Mouse (Mus musculus) forebrain, embryonic 12.5 days (tissue): ENCODE measurements around the gene Cideb. TPM values are rescaled to one million over a fixed set of nuclear protein-coding genes. Genes with fewer than 3 reads are reported as not detected.
A peak's percentile ranks its signal among the peaks of the same experiment; 100 is the strongest.

Experiments used
- ATAC-seq: fragments of 200-750 bp; cut with Nextera tagmentation; 2 replicates; pipeline ENCODE4 v1.8.0; 2017; ENCODE audit warnings: moderate TSS enrichment; ENCODE audit not compliant: low FRiP score
- H3K27ac ChIP-seq: fragments of 300-500 bp; sonication (generic); 2 replicates; pipeline ENCODE4 v1.5.1; 2016; ENCODE audit warnings: mild to moderate bottlenecking
- H3K27me3 ChIP-seq: fragments of 300-500 bp; sonication (generic); 2 replicates; pipeline ENCODE4 v1.6.1; 2016; ENCODE audit warnings: mild to moderate bottlenecking
- H3K36me3 ChIP-seq: fragments of 300-500 bp; sonication (generic); replicated peaks from 2 replicates; pipeline ENCODE4 v1.6.1; 2016; ENCODE audit warnings: mild to moderate bottlenecking
- H3K4me1 ChIP-seq: fragments of 300-500 bp; sonication (generic); 2 replicates; pipeline ENCODE4 v1.6.1; 2016
- H3K4me2 ChIP-seq: fragments of 300-500 bp; sonication (generic); 2 replicates; pipeline ENCODE4 v1.6.1; 2016; ENCODE audit warnings: mild to moderate bottlenecking, moderate library complexity
- H3K4me3 ChIP-seq: fragments of 300-500 bp; sonication (generic); replicated peaks from 2 replicates; pipeline ENCODE4 v1.5.1; 2016; ENCODE audit warnings: mild to moderate bottlenecking
- H3K9ac ChIP-seq: fragments of 300-500 bp; sonication (generic); 2 replicates; pipeline ENCODE4 v1.6.1; 2016; ENCODE audit warnings: mild to moderate bottlenecking
- H3K9me3 ChIP-seq: fragments of 300-500 bp; sonication (generic); 2 replicates; pipeline ENCODE4 v1.6.1; 2016
- WGBS: fragments of 180-500 bp; shearing (Covaris S2); methylation state at CpG from one replicate; pipeline ENCODE4 v1.1.7; 2016; 5-methylcytosine and 5-hydroxymethylcytosine counted together
- polyA plus RNA-seq: library from polyadenylated mRNA; unstranded; fragments of >200 nt; fragmentation: Nextera tagmentation; extraction: Ambion mirVana; gene quantifications from 2 replicates; pipeline ENCODE4 v1.2.1, GENCODE M21; 2016

Gene Cideb
- polyA plus RNA-seq, 1 experiment from 2014 or later = 0.40 TPM

DNA sequence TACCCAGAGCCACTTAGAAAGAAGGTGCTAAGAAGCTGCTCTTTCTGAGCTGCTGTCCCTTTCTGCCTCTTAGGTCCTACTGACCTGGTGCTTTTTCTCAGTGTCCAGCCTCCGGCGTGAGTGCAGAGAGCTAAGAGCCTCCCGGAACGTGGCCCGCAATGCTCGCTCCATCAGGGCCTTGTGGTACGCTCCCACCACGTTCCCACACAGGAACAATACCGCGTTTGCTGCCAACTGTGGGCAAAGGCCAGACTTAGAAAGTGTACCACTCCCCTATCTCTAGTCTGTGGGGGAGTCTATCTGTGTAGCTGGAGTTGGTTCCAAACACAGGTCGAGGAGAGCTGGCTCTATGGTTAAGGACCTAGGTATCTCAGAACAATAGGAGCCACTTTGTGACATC lies 22.5 kb upstream of the Cideb start:
- Histone ChIP-seq H3K9ac (no peak overlapping the region), H3K27ac (no peak overlapping the region), H3K9me3 (no peaks in the 10 kb centered on the region), H3K4me2 (no peak overlapping the region), H3K27me3 (peaks cover 60% of the 10 kb centered on the region), H3K36me3 (no peaks in the 10 kb centered on the region), H3K4me3 (no peak overlapping the region), H3K4me1 (peaks cover 12% of the 10 kb centered on the region)
- no peak for ATAC-seq
- WGBS = 82% methylated on average over 11 of the region's 11 CpGs

DNA sequence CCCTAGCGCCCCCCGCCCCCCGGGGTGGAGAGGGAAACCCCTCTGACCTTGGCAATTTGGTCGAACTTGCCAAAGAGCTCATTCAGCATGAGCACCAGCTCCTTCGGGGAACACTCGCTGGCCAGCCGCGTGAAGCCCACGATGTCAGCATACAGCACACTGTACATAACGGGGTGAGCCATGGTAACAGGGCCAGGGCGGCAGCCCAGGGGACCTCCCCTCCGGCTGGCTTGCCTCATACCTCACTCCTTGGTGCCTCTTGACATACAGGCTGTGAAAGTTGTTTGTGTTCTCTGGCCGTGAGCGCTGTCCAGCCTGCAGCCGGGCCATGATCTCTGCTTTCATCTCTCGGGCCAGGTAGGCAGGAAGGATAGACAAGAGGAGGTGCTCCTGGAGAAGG lies 21.4 kb upstream of the Cideb start:
- Histone ChIP-seq H3K4me3 (no peak overlapping the region), H3K27me3 (peaks cover 49% of the 10 kb centered on the region), H3K36me3 (no peaks in the 10 kb centered on the region), H3K4me1 (peaks cover 12% of the 10 kb centered on the region), H3K9ac (no peak overlapping the region), H3K4me2 (no peak overlapping the region), H3K9me3 (no peaks in the 10 kb centered on the region), H3K27ac (no peak overlapping the region)
- 66% methylated on average over 16 of the region's 16 CpGs for WGBS
- ATAC-seq = no peak

DNA sequence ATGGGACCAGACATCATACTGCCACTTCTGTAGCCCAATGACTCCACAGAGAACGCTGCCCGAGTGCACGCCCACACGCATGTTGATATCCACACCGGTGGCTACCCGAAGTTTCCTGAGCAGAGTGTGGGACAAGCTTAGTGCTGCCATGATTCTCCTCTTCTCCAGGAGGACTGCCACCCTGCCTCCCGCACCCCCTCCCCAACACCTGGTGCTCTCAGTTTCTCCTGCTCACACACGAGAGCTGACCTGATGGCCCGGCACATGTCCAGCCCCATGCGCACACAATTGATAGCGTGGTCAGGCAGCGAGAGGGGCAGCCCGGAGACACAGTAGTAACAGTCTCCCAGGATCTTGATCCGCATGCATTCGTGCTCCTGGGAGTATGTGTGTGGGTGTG lies 20.4 kb upstream of the Cideb start:
- H3K4me3 ChIP-seq = no peak overlapping the region
- H3K4me2 ChIP-seq = no peak overlapping the region
- no peaks in the 10 kb centered on the region for H3K36me3 ChIP-seq
- peaks cover 10% of the 10 kb centered on the region for H3K4me1 ChIP-seq
- no peak overlapping the region for H3K27ac ChIP-seq
- peaks cover 44% of the 10 kb centered on the region for H3K27me3 ChIP-seq
- H3K9ac ChIP-seq = no peak overlapping the region
- H3K9me3 ChIP-seq = no peaks in the 10 kb centered on the region
- WGBS = 90% methylated on average over 15 of the region's 15 CpGs
- no peak for ATAC-seq

DNA sequence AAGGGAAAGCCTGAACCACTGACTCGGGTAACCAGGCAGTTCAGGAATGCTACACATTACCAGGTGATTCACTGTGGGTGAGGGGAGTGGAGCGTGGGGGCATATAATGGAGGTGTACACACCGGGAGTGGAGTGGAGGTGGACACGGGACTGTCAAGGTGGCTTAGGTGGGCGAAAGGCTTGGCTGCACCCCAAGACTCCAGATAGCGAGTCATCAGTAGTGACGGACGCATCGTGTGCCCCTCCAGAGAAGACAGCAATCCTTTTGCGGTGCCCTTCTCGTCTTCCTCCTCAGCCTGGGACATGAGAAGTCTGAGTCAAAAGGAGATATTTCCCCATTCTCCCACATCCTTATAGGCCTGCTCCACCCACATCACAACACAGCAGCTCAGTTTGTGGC lies 19.5 kb upstream of the Cideb start:
- H3K27me3 ChIP-seq = peaks cover 42% of the 10 kb centered on the region

DNA sequence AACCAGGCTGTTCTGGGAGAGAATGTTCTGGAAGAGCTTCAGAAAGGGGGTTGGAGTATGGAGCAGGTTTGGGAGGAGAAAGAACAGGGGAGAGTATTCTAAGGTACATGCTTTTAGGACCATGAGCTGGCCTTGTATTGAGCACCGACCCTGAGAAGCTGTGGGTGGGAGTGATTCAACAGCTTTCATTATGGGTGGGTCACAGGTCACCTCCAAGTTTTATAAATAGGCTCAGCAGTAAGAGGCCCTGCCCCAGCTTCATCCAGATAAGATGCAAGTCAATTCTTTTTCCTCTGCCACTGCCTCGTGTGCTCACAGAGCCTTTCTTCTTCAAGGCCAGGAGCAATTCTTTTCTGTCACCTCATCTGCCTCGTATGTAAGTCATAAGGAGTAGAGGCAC lies 18.9 kb upstream of the Cideb start:
- Histone ChIP-seq H3K9me3 (no peaks in the 10 kb centered on the region), H3K27ac (no peak overlapping the region), H3K27me3 (peaks cover 38% of the 10 kb centered on the region), H3K9ac (no peak overlapping the region), H3K4me1 (peaks cover 2% of the 10 kb centered on the region; the same call in 1 of the 2 replicates), H3K36me3 (no peaks in the 10 kb centered on the region), H3K4me3 (no peak overlapping the region), H3K4me2 (no peak overlapping the region)
- WGBS = 56% methylated on average over 3 of the region's 3 CpGs
- no peak for ATAC-seq

More for the DNA sequence above, 19.5 kb upstream of the Cideb start:
- no peak for ATAC-seq
- WGBS = 86% methylated on average over 11 of the region's 11 CpGs
- no peaks in the 10 kb centered on the region for H3K9me3 ChIP-seq
- H3K27ac ChIP-seq = no peak overlapping the region
- no peaks in the 10 kb centered on the region for H3K36me3 ChIP-seq
- H3K4me1 ChIP-seq = peaks cover 2% of the 10 kb centered on the region; the same call in 1 of the 2 replicates
- no peak overlapping the region for H3K4me3 ChIP-seq
- no peak overlapping the region for H3K4me2 ChIP-seq
- H3K9ac ChIP-seq = no peak overlapping the region

DNA sequence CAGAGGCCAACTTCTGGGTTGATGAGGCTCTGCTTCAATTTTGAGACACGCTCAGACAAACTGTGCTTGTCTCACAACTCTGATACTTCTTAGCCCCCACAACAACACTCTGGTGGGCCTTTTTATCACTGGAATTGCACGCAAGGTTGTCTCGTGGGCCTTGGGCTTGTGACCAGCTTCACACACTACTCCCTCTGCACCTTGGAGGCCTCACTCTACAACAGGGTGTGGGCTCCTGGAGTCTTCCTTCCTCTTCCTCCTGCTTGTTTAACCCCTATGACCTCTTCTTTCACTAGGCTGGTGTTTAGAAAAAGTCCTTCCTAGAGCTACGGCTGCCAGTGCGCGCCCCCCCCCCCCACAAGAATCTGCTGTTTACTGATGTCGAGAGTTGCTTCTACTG lies 18.5 kb upstream of the Cideb start:
- 79% methylated on average over 7 of the region's 7 CpGs for WGBS
- ATAC-seq = no peak
- H3K36me3 ChIP-seq = no peaks in the 10 kb centered on the region
- no peak overlapping the region for H3K4me2 ChIP-seq
- no peak overlapping the region for H3K4me3 ChIP-seq
- peaks cover 38% of the 10 kb centered on the region for H3K27me3 ChIP-seq
- no peaks in the 10 kb centered on the region for H3K9me3 ChIP-seq
- peaks cover 2% of the 10 kb centered on the region; the same call in 1 of the 2 replicates for H3K4me1 ChIP-seq
- no peak overlapping the region for H3K9ac ChIP-seq
- H3K27ac ChIP-seq = no peak overlapping the region

DNA sequence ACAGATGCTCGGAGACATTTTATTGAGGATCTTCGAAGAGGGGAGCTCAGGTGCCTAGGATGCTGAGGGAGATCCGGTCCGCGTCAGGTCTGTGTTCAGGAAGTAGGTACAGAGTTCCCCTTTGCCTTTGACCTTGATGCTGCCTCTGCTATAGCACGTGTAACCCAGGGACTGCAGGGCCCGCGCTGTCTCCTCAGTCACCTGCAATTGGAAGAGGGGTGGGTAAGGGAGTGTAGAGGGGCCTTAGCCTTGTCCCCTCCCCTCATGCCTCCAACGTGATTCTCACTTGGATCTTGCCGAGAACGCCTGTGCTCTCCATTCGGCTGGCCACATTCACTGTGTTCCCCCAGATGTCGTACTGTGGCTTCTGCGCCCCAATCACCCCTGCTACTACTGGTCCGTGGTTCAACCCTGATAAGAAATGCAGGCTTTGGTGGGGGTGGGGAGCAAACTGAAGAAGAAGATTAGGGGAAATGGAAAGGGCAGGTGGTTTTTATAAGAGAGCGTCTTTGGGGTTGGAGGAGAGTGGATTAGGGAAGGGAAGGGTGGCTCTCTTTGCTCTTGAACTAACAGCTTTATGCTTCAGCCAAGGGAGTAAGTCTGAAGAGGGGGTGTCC lies 10.9 kb upstream of the Cideb start:
- no peak for ATAC-seq
- 80% methylated on average over 16 of the region's 16 CpGs for WGBS
- H3K4me3 ChIP-seq = no peak overlapping the region
- H3K9ac ChIP-seq = no peak overlapping the region
- no peak overlapping the region for H3K4me2 ChIP-seq
- H3K4me1 ChIP-seq = peaks cover 10% of the 10 kb centered on the region
- no peak overlapping the region for H3K27ac ChIP-seq
- H3K36me3 ChIP-seq = no peaks in the 10 kb centered on the region
- H3K27me3 ChIP-seq = peaks cover 84% of the 10 kb centered on the region
- H3K9me3 ChIP-seq = no peaks in the 10 kb centered on the region

DNA sequence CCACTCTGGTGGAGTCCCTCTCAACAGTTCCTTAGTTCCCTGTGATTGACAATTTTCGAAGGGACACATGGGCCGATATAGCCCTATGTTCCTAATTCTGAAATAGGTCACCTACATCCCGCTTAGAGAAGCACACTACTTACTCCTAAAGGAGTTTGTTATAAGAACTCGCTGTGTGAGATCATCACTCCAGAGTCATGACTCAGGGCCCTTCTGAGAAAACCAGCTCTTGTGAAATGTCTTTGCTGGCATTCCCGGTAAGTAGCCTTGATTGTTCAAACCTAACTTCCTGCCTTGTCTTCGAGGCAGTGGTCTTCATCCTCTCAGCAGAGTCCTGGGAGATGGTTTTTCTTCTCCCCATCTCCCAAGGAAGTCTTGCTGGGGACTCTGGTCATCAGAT lies 10.3 kb upstream of the Cideb start:
- H3K9me3 ChIP-seq = no peaks in the 10 kb centered on the region
- peaks cover 83% of the 10 kb centered on the region for H3K27me3 ChIP-seq
- WGBS = 87% methylated on average over 6 of the region's 6 CpGs
- H3K36me3 ChIP-seq = no peaks in the 10 kb centered on the region
- no peak for ATAC-seq
- peaks cover 10% of the 10 kb centered on the region for H3K4me1 ChIP-seq
- no peak overlapping the region for H3K4me3 ChIP-seq
- no peak overlapping the region for H3K4me2 ChIP-seq
- H3K9ac ChIP-seq = no peak overlapping the region
- no peak overlapping the region for H3K27ac ChIP-seq

DNA sequence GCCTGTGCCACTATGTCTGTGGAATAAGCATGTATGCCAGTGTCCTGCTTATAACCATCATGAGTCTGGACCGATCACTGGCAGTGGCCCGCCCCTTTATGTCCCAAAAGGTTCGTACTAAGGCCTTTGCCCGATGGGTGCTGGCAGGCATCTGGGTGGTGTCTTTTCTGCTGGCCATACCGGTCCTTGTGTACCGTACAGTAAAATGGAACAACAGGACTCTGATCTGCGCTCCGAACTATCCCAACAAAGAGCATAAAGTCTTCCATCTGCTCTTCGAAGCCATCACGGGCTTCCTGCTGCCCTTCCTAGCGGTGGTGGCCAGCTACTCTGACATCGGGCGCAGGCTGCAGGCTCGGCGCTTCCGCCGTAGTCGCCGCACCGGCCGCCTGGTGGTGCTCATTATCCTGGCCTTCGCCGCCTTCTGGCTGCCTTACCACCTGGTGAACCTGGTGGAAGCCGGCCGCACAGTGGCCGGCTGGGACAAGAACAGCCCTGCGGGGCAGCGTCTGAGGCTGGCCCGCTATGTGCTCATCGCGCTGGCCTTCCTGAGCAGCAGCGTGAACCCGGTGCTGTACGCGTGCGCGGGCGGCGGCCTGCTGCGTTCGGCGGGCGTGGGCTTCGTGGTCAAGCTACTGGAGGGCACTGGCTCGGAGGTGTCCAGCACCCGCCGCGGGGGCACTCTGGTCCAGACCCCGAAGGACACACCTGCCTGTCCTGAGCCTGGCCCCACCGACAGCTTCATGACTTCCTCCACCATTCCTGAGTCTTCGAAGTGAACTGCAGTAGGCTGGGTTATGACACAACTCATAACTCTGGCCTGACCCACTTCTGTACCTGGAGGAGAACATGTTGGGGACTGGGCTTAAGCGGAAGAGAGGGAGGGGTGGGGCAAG lies 9.5 kb upstream of the Cideb start:
- WGBS = 11% methylated on average over 52 of the region's 52 CpGs
- H3K27ac ChIP-seq = no peak overlapping the region

DNA sequence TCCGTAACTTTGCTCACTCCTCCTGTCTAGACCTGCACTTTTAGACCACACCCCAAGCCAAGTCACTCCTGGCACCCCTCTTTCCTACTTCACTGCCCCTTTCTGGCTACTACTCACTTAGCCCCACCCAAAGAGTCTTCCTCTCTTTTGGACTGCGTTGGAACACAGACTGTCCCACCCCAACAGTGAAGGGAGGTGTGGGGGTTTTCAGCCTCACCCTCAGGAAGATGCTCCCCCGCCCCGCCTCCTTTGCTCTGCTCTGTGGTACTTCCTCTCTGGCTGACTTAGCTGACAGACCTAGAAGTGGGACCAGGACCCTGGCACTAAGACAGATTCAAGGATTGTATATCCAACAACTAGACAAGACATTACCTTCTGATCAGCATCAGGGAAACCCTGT lies 7.4 kb upstream of the Cideb start, which contains the start of gene Ltb4r1:
Ltb4r1 (plus strand) TSS at position 267 of the 400 bp plus-strand sequence.
- Histone ChIP-seq H3K36me3 (no peaks in the 10 kb centered on the region), H3K9me3 (no peaks in the 10 kb centered on the region), H3K4me3 (no peak within 1 kb of the TSS), H3K4me2 (no peak within 1 kb of the TSS), H3K27ac (no peak within 1 kb of the TSS), H3K4me1 (peaks cover 23% of the 10 kb centered on the region), H3K27me3 (peaks cover 95% of the 10 kb centered on the region), H3K9ac (no peak within 1 kb of the TSS)
- WGBS = 69% methylated on average over 4 of the region's 4 CpGs
- no peak for ATAC-seq

More for the DNA sequence above, 9.5 kb upstream of the Cideb start:
- Histone ChIP-seq H3K4me2 (peak overlapping the region; percentile 78), H3K9ac (peak overlapping the region; percentile 59), H3K4me3 (peak overlapping the region; percentile 42), H3K4me1 (peaks cover 10% of the 10 kb centered on the region), H3K36me3 (no peaks in the 10 kb centered on the region), H3K27me3 (peaks cover 86% of the 10 kb centered on the region), H3K9me3 (no peaks in the 10 kb centered on the region)
- ATAC-seq = peak; percentile 75

DNA sequence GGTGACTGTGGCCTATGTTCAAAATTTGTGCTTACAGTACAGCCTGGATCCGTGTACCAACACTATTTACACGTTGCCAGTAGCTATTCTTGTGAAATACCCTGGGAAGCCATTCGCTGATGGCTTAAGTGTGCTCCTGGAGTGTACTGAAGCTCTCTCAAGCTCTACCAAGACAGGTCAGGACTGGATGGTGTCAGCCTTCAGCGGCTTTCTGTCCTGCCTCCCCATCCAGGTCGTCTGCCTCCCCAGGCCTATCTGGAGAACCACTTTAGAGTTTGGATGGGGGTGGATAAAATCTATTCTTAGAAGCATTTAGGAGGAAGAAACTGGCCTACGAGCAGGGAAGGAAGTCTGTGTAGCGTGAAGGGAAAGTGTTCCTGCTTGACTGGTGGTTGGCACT lies 4.9 kb upstream of the Cideb start:
- Histone ChIP-seq H3K4me1 (peaks cover 22% of the 10 kb centered on the region), H3K27ac (no peak overlapping the region), H3K4me3 (no peak overlapping the region), H3K4me2 (no peak overlapping the region), H3K9me3 (no peaks in the 10 kb centered on the region), H3K9ac (no peak overlapping the region), H3K27me3 (peaks cover 77% of the 10 kb centered on the region), H3K36me3 (no peaks in the 10 kb centered on the region)
- 71% methylated on average over 7 of the region's 7 CpGs for WGBS
- no peak for ATAC-seq

DNA sequence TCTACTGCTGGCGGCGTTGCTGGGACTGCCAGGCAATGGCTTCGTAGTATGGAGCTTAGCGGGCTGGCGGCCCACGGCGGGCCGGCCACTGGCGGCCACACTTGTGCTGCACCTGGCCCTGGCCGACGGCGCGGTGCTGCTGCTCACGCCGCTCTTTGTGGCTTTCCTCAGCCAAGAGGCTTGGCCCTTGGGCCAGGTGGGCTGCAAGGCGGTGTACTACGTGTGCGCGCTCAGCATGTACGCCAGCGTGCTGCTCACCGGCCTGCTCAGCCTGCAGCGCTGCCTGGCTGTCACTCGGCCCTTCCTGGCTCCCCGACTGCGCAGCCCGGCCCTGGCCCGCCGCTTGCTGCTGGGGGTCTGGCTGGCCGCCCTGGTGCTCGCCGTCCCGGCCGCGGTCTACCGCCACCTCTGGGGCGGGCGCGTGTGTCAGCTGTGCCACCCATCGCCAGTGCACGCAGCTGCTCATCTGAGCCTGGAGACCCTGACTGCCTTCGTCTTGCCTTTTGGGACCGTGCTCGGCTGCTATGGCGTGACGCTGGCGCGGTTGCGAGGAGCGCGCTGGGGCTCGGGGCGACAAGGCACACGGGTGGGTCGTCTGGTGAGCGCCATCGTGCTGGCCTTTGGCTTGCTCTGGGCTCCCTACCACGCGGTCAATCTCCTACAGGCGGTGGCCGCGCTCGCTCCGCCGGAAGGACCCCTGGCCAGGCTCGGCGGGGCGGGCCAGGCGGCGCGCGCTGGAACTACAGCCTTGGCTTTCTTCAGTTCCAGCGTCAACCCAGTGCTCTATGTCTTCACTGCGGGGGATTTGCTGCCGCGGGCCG lies 4.0 kb upstream of the Cideb start:
- no peak overlapping the region for H3K27ac ChIP-seq
- peaks cover 13% of the 10 kb centered on the region for H3K4me1 ChIP-seq
- WGBS = under 1% methylated on average over 77 of the region's 77 CpGs
- peak overlapping the region; percentile 51 for H3K4me3 ChIP-seq
- peaks cover 67% of the 10 kb centered on the region for H3K27me3 ChIP-seq
- H3K9ac ChIP-seq = peak overlapping the region; percentile 59
- no peaks in the 10 kb centered on the region for H3K36me3 ChIP-seq
- no peaks in the 10 kb centered on the region for H3K9me3 ChIP-seq
- ATAC-seq = peak; percentile 75
- H3K4me2 ChIP-seq = peak overlapping the region; percentile 94
